Mouse (Mus musculus) midbrain, embryonic 14.5 days (tissue): ENCODE results near the gene Pole2. TPM values are rescaled to one million over a fixed set of nuclear protein-coding genes. Genes with fewer than 3 reads are reported as not detected.

Source experiments
- ATAC-seq: fragments of 200-750 bp; cut with Nextera tagmentation; 2 replicates; pipeline ENCODE4 v1.8.0; 2017; ENCODE audit warnings: moderate number of reproducible peaks, moderate library complexity; ENCODE audit not compliant: low FRiP score, low TSS enrichment
- DNase-seq: peaks from one replicate; pipeline ENCODE4 v3.0.0-alpha.2; 2015
- H3K27ac ChIP-seq: fragments of 300-500 bp; sonication (generic); replicated peaks from 2 replicates; pipeline ENCODE4 v1.5.1; 2014; ENCODE audit warnings: mild to moderate bottlenecking, low read depth, low read length, moderate library complexity
- H3K27me3 ChIP-seq: fragments of 300-500 bp; sonication (generic); 2 replicates; pipeline ENCODE4 v1.6.1; 2014; ENCODE audit warnings: low read length, control low read depth, mixed read lengths; ENCODE audit not compliant: control insufficient read depth, insufficient read depth
- H3K36me3 ChIP-seq: fragments of 300-500 bp; sonication (generic); 2 replicates; pipeline ENCODE4 v1.6.1; 2014; ENCODE audit warnings: low read length, control low read depth; ENCODE audit not compliant: control insufficient read depth, insufficient read depth
- H3K4me1 ChIP-seq: fragments of 300-500 bp; sonication (generic); 2 replicates; pipeline ENCODE4 v1.6.1; 2014; ENCODE audit warnings: mild to moderate bottlenecking, antibody characterized with exemption, low read length, control low read depth; ENCODE audit not compliant: control insufficient read depth, insufficient read depth
- H3K4me2 ChIP-seq: fragments of 300-500 bp; sonication (generic); 2 replicates; pipeline ENCODE4 v1.6.1; 2014; ENCODE audit warnings: mild to moderate bottlenecking, low read length, moderate library complexity
- H3K4me3 ChIP-seq: fragments of 300-500 bp; sonication (generic); replicated peaks from 2 replicates; pipeline ENCODE4 v1.5.1; 2014; ENCODE audit warnings: low read depth, low read length
- H3K9ac ChIP-seq: fragments of 300-500 bp; sonication (generic); replicated peaks from 2 replicates; pipeline ENCODE4 v1.6.1; 2014; ENCODE audit warnings: mild to moderate bottlenecking, low read length, moderate library complexity
- H3K9me3 ChIP-seq: fragments of 300-500 bp; sonication (generic); 2 replicates; pipeline ENCODE4 v1.6.1; 2016; ENCODE audit warnings: low read length, control low read depth, mixed read lengths; ENCODE audit not compliant: control insufficient read depth
- WGBS: fragments of 180-500 bp; shearing (Covaris S2); extraction: QIAGEN DNeasy Blood & Tissue Kit; methylation state at CpG from one replicate; pipeline ENCODE4 v1.1.7; 2014; 5-methylcytosine and 5-hydroxymethylcytosine counted together
- polyA plus RNA-seq: library from polyadenylated mRNA; unstranded; fragments of >200 nt; fragmentation: Nextera tagmentation; extraction: Ambion mirVana; gene quantifications from 2 replicates; pipeline ENCODE4 v1.2.1, GENCODE M21; 2014

The Pole2 gene
- polyA plus RNA-seq, 1 experiment from 2014 or later, result 4.6 TPM

GRCm38 (mm10) chr12:69215000-69215785 is 12.8 kb downstream of the Pole2 start:
- Histone ChIP-seq H3K36me3 (no peaks in the 10 kb centered on the region), H3K27ac (no peak overlapping the region), H3K4me1 (no peaks in the 10 kb centered on the region), H3K9ac (no peak overlapping the region), H3K9me3 (no peaks in the 10 kb centered on the region), H3K4me3 (no peak overlapping the region), H3K27me3 (no peaks in the 10 kb centered on the region), H3K4me2 (no peak overlapping the region)
- no peak for DNase-seq
- no peak for ATAC-seq
- WGBS, result 95% methylated on average over 3 of the region's 3 CpGs

- Histone ChIP-seq H3K27me3 (no peaks in the 10 kb centered on the region), H3K4me3 (no peak overlapping the region), H3K9me3 (no peaks in the 10 kb centered on the region), H3K9ac (no peak overlapping the region), H3K4me1 (no peaks in the 10 kb centered on the region), H3K27ac (no peak overlapping the region), H3K36me3 (no peaks in the 10 kb centered on the region), H3K4me2 (no peak overlapping the region)
- ATAC-seq, result no peak
- no peak for DNase-seq
- 94% methylated on average over 7 of the region's 7 CpGs for WGBS
Observed at GRCm38 (mm10) chr12:69214393-69214792, 13.6 kb downstream of the Pole2 start.

DNA sequence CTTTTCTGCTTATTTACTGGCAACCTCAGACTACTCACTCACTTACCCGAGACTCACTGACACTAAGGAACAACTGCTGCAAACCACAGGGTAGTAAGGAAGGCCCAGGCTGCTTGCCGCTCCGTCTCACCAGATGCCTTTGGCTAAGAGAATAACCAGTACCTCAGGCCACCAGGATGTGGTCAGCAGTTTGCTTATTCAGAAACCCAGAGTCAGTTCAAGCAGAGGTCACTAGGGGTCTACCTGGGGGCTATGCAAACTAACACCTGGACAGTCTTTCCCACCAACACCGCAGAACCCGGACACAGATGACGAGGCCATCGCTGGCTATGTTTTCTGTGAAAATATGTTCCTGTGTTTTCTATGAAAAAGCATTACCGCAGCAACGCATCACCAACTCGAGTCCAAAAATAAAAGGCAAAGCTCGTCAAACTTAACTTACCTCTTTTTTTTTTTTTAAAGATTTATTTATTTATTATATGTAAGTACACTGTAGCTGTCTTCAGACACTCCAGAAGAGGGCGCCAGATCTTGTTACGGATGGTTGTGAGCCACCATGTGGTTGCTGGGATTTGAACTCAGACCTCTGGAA is 14.7 kb downstream of the Pole2 start:
- DNase-seq (no peak), ATAC-seq (no peak)
- WGBS, result 96% methylated on average over 13 of the region's 13 CpGs
- Histone ChIP-seq H3K27ac (no peak overlapping the region), H3K27me3 (no peaks in the 10 kb centered on the region), H3K9ac (no peak overlapping the region), H3K36me3 (no peaks in the 10 kb centered on the region), H3K9me3 (no peaks in the 10 kb centered on the region), H3K4me1 (no peaks in the 10 kb centered on the region), H3K4me2 (no peak overlapping the region), H3K4me3 (no peak overlapping the region)

DNA sequence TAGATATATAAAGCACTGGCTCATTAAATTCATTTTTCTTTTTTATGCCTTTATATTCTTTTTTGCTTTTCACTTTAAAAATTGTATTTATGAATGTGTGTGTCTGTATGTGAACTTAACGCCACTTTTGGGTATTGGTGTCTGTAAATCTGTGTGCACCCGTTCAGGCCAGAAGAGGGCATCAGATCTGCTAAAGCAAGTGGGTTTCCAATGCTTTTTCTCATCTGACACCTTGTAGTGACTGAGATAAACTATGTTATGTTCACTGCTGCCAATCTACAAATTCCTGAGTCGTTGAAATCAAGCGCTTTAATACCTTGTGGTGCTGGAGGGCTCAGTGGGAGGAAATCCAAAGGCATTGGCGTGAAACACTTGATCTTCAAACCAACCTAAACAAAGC is 16.9 kb downstream of the Pole2 start:
- Histone ChIP-seq H3K27ac (no peak overlapping the region), H3K4me3 (no peak overlapping the region), H3K4me2 (no peak overlapping the region), H3K36me3 (no peaks in the 10 kb centered on the region), H3K9me3 (no peaks in the 10 kb centered on the region), H3K27me3 (no peaks in the 10 kb centered on the region), H3K4me1 (no peaks in the 10 kb centered on the region), H3K9ac (no peak overlapping the region)
- DNase-seq, result peak; percentile 63
- 90% methylated on average over 5 of the region's 5 CpGs for WGBS
- no peak for ATAC-seq

- ATAC-seq (no peak), DNase-seq (no peak)
- Histone ChIP-seq H3K9me3 (no peaks in the 10 kb centered on the region), H3K4me3 (no peak overlapping the region), H3K27me3 (no peaks in the 10 kb centered on the region), H3K4me1 (no peaks in the 10 kb centered on the region), H3K9ac (no peak overlapping the region), H3K4me2 (no peak overlapping the region), H3K27ac (no peak overlapping the region), H3K36me3 (no peaks in the 10 kb centered on the region)
- WGBS, result 92% methylated on average over 18 of the region's 18 CpGs
Observed at GRCm38 (mm10) chr12:69210056-69210979, 17.7 kb downstream of the Pole2 start.

- Histone ChIP-seq H3K4me3 (no peak overlapping the region), H3K9ac (no peak overlapping the region), H3K27me3 (no peaks in the 10 kb centered on the region), H3K4me1 (0 out of 2 replicates have a peak, but pooled peaks cover 2% of the 10 kb centered on the region), H3K4me2 (no peak overlapping the region), H3K9me3 (no peaks in the 10 kb centered on the region), H3K36me3 (no peaks in the 10 kb centered on the region), H3K27ac (no peak overlapping the region)
- WGBS, result 91% methylated on average over 2 of the region's 2 CpGs
- ATAC-seq (no peak), DNase-seq (no peak)
Observed at GRCm38 (mm10) chr12:69208520-69208919, 19.5 kb downstream of the Pole2 start.

DNA sequence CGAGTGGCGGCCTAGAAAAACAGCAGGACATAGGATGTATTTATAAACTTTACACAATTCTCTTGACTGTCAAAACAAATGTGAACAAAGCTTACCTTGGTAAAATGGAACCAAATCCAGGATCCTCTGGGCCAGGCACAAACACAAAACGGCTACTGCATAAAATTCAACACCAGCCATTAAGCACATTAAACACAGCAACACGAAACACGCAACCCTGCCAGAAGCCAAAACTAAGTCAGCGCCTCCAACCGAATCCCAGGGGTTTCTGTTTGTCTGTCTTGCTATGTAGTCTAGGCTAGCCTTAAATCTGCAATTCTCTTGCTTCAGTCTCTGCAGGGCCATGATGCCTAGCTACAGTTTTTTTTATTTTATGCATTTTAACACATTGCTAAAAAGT is 20.1 kb downstream of the Pole2 start:
- H3K36me3 ChIP-seq, result no peaks in the 10 kb centered on the region
- no peak overlapping the region for H3K4me3 ChIP-seq
- H3K4me1 ChIP-seq, result 0 out of 2 replicates have a peak, but pooled peaks cover 2% of the 10 kb centered on the region
- DNase-seq, result no peak
- no peak overlapping the region for H3K27ac ChIP-seq
- no peak overlapping the region for H3K9ac ChIP-seq
- no peak for ATAC-seq
- 91% methylated on average over 7 of the region's 7 CpGs for WGBS
- no peak overlapping the region for H3K4me2 ChIP-seq
- H3K9me3 ChIP-seq, result no peaks in the 10 kb centered on the region
- H3K27me3 ChIP-seq, result no peaks in the 10 kb centered on the region

- H3K27ac ChIP-seq, result no peak overlapping the region
- no peak for DNase-seq
- no peak overlapping the region for H3K9ac ChIP-seq
- WGBS, result 94% methylated on average over 8 of the region's 8 CpGs
- H3K36me3 ChIP-seq, result 0 out of 2 replicates have a peak, but pooled peaks cover under 1% of the 10 kb centered on the region
- ATAC-seq, result no peak
- H3K4me1 ChIP-seq, result 0 out of 2 replicates have a peak, but pooled peaks cover 2% of the 10 kb centered on the region
- no peaks in the 10 kb centered on the region for H3K27me3 ChIP-seq
- H3K4me3 ChIP-seq, result no peak overlapping the region
- H3K4me2 ChIP-seq, result no peak overlapping the region
- H3K9me3 ChIP-seq, result no peaks in the 10 kb centered on the region
Observed at GRCm38 (mm10) chr12:69207396-69207795, 20.6 kb downstream of the Pole2 start.
